Mouse (Mus musculus): ENCODE data around the gene Pex11a.

The Pex11a gene

DNA sequence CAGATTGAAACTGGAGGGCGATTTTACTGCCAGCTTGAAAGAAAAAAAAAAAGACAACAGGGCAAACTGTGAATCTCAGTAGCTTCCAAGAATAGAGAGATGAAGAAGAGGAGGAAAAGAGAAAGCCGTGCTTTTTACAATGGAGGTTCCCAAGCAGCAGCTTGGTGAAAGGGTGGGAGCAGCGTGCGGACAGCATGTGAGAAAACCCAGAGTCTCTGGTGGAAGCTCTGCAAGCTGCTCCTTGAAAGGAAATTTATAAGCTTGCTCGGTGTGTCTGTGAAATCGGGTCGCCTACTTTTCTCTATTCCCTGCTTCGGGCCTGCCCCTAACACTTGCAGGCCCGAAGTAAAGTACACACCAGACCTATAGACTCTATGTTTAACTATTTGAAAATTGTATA, 1.1 kb upstream of the Pex11a start:
- in situ Hi-C loops (cut with MboI; ENCODE audit: low pct_unique_long_range_greater_than_20kb in 1 of 2, low sequenced_read_pairs in 2 of 2, unreplicated experiment in 1 of 2), result no loop called here

DNA sequence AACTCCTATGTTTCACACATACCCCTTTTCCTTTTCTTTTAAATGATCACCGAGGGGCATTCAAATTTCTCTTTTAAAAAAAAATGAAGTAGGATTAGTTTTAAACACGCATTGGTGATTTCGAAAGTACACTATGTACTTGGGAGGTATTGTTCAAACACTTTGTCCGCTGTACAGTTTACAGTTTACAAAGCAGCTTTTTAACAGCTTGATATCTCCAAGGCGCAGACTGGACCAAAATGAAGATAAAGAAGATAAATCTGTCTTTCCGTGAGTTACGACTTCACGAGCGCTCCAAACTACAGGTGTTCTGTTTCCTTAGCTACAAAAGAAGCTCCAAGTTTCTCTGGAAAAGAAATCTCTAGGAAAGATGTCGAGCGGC, 663 bp downstream of the Pex11a start:
- in situ Hi-C loops (cut with MboI; ENCODE audit: low pct_unique_long_range_greater_than_20kb in 1 of 2, low sequenced_read_pairs in 2 of 2, unreplicated experiment in 1 of 2), result no loop called here

DNA sequence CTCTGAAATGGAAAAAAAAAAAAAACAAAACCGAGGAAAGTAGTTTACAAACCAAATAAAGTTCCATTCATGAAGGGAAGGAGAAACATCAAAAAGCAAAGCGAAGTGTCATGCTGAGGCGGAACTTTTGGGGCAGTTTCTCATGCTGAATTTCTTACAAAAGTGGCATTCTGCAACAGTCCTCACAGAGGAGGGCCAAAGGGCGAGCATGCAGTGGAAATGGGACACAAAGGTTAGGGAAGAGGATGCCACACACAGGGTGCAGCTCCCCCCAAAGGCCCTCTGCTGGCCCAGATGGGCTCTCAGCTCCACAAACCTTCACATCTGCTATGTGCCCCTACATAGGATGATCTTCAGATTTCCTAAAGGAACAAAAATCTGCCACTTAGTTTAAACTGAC, 2.7 kb downstream of the Pex11a start:
- in situ Hi-C loops (cut with MboI; ENCODE audit: low pct_unique_long_range_greater_than_20kb in 1 of 2, low sequenced_read_pairs in 2 of 2, unreplicated experiment in 1 of 2), result no loop called here

DNA sequence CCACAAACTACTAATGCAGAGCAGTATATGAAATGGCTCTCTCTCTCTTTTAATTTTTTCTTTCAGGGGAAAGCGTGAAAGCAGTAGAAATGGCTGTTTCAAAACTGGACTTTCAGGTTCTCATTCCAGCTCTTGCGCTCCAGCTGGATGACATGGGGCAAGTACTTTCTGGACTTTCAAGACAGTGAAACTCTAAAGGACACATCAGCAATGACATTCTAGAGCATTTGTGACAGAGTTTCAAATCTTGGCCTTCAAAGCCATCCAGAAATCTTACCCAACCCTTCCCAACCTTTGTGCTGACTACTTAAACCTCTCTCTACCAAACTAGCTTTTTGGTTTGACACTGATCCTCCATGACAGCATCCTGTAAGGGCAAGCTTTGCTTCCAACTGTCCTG, 4.0 kb downstream of the Pex11a start:
- in situ Hi-C loops (cut with MboI; ENCODE audit: low pct_unique_long_range_greater_than_20kb in 1 of 2, low sequenced_read_pairs in 2 of 2, unreplicated experiment in 1 of 2), result no loop called here

DNA sequence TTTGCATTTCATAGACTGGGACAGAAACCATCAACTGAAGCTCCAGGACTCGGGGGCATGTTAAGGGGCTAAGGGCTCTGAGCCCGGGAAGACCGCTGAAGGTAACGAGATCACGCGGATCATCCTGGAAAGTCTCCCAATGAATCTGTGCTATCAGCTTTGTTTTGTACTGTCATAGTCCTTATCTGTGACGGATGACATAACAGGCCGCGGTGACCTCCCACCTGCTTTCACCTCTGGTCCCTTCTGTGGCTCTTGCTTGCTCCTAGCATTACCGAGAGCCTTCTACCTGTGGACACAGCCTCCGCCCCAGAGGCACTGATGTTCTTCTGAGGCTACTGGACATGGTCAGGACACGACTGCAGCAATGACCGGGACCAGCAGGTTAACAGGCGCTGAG, 6.4 kb downstream of the Pex11a start:
- in situ Hi-C loops (cut with MboI; ENCODE audit: low pct_unique_long_range_greater_than_20kb in 1 of 2, low sequenced_read_pairs in 2 of 2, unreplicated experiment in 1 of 2), result no loop called here

DNA sequence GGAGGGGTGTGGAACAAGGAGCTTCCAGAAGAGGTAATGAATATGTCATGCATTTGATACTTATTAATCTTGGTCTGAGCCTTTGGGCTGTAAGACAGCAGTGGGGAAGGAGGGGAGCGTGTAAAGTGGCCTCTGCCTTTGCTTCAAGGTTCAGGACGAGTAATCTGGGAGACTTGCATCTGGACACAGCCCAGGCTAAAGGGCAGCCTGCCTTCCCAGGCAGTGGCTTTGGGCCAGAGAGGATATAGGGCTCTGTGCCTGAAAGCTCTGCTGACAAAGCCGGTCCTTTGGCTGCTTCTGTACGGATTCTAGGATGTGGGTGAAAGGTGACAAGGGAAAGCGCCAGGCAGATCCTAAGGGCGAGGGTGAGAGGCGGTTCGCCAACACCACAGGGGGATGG, 8.4 kb downstream of the Pex11a start:
- in situ Hi-C loops (cut with MboI; ENCODE audit: low pct_unique_long_range_greater_than_20kb in 1 of 2, low sequenced_read_pairs in 2 of 2, unreplicated experiment in 1 of 2), result no loop called here

DNA sequence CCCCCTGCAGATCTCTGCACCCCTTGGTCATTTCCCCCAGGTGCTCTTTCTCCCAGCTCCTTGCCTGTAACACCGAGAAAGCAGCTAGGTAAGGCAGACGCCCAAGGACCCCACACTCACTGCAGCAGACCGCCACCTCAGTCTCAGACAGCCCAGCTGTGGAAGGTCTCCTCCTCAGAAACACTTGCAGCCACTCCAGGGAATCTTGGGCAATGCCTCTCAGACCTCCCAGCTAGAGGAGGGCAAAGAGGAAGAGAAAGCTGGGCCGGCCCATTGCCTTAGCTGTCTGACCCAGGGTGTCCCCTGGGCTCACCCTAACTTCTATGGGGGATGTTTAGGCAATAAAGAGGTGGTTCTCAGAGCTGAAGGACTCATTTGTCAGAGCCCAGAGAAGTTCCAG, 10.3 kb downstream of the Pex11a start, which contains the start of gene Plin1:
Gene Plin1 (minus strand): TSS at position 282 of the 400 bp plus-strand sequence.
- in situ Hi-C loops (cut with MboI; ENCODE audit: low pct_unique_long_range_greater_than_20kb in 1 of 2, low sequenced_read_pairs in 2 of 2, unreplicated experiment in 1 of 2), result no loop called here

DNA sequence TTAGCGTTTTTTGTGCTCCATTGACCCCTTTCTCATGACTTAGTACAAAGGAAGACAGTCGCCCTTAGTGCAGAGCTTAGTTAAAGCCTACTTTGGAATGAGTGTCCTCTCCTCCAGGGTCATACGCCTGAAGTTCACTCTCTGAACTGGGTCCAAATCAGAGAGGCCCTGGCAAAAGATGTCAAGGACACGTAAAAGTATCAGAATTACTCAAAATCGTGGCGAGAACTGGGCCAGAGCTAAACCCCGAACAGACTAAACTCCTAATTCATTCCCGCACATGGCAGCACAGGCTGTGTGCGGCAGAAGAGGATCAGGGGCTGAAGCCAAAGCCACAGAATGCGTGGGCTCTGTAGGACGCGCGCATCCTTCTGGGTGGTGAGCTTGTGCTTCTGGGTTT, 11.5 kb downstream of the Pex11a start:
- in situ Hi-C loops (cut with MboI; ENCODE audit: low pct_unique_long_range_greater_than_20kb in 1 of 2, low sequenced_read_pairs in 2 of 2, unreplicated experiment in 1 of 2), result no loop called here

DNA sequence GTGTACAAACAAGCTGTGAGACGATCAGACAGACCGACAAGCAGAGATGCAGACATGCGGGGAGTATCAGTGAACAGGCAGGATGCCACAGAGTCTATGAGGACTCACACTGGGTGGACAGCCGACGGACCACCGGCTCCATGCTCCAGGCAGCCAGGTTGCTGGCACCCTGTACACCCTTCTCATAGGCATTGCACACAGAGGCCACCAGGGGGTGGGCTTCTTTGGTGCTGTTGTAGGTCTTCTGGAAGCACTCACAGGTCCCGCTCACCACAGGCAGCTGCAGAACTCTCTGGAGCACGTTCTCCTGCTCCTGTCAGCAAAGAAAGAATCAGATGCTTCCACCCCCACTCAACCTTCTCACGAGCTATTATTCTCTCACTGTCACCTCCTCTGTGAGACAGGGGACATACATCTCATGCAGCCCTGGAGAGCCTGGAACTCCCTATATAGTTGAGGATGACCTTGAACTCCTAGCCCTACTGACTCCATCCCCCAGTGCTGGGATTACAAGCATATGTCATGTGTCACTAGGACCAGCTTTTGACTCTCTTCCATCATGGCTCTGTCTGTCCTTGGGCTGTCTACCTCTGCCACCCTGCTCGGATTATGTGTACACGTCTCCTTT, 13.1 kb downstream of the Pex11a start:
- in situ Hi-C loops (cut with MboI; ENCODE audit: low pct_unique_long_range_greater_than_20kb in 1 of 2, low sequenced_read_pairs in 2 of 2, unreplicated experiment in 1 of 2), result loop anchor here in 1 of 2 experiments (10.0 kb wide), 2 partner anchors 125 to 235 kb away; no protein-coding TSS in a partner anchor

DNA sequence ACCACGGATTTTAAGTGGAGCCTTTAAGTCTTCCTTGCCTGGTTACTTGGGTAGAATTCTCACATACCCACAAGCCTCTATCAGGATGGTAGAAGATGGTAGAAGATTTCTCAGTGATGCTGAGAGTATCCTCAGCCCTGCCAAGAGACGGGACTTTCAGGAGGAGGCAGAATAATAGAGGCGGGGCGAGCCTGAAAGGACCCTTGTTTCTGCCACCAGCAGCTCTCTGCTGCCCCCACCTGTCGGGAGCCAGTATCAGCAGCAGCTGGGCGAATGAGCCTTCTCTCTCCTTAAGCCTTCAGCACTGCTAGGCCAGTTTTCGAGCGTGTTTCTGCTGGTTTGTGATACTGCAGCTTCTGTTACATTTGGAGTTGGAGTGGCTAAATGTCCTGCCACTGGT, 13.8 kb downstream of the Pex11a start:
- in situ Hi-C loops (cut with MboI; ENCODE audit: low pct_unique_long_range_greater_than_20kb in 1 of 2, low sequenced_read_pairs in 2 of 2, unreplicated experiment in 1 of 2), result loop anchor here in 1 of 2 experiments (10.0 kb wide), 2 partner anchors 124 to 234 kb away; no protein-coding TSS in a partner anchor

DNA sequence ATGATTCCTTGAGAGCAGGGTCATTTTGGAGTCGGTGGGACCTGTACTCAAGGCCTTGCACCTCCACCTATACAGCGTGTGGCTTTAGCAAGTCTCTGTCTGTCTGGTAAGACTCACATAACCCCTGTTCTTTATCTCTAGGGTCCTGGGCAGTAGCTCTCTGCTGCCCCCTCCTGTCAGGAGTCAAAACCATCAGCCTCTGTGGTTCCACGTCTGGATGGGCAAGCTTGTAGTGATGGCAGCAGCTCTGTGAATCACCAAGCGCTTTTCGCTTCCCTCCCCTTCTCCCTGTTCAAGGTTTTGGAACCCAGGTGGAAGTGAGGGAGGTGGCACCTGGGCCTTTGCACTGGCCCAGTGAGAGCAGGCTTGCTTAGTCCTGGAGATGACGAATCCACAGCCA, 14.7 kb downstream of the Pex11a start:
- in situ Hi-C loops (cut with MboI; ENCODE audit: low pct_unique_long_range_greater_than_20kb in 1 of 2, low sequenced_read_pairs in 2 of 2, unreplicated experiment in 1 of 2), result loop anchor here in 1 of 2 experiments (10.0 kb wide), 2 partner anchors 123 to 233 kb away; no protein-coding TSS in a partner anchor

DNA sequence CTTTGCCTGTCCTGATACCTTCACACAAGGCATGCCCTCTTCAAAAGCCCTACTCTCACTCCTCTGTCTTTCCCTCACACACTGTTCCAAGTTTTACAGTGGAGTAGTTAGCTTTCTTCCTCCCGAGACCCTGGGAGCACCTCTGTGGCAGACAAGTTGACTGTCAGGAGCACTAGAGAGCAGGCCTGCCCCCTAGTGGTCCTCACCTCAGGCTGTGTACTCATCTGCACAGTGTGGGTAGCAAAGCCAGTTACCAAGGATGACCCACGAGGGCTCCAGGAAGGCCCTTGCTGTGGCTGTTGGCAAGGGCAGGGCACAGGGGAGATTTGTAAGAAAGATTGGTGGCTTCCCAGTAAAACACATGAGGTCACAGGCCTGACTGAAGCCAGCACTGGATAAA, 15.8 kb downstream of the Pex11a start:
- in situ Hi-C loops (cut with MboI; ENCODE audit: low pct_unique_long_range_greater_than_20kb in 1 of 2, low sequenced_read_pairs in 2 of 2, unreplicated experiment in 1 of 2), result loop anchor here in 1 of 2 experiments (10.0 kb wide), 2 partner anchors 122 to 232 kb away; no protein-coding TSS in a partner anchor

DNA sequence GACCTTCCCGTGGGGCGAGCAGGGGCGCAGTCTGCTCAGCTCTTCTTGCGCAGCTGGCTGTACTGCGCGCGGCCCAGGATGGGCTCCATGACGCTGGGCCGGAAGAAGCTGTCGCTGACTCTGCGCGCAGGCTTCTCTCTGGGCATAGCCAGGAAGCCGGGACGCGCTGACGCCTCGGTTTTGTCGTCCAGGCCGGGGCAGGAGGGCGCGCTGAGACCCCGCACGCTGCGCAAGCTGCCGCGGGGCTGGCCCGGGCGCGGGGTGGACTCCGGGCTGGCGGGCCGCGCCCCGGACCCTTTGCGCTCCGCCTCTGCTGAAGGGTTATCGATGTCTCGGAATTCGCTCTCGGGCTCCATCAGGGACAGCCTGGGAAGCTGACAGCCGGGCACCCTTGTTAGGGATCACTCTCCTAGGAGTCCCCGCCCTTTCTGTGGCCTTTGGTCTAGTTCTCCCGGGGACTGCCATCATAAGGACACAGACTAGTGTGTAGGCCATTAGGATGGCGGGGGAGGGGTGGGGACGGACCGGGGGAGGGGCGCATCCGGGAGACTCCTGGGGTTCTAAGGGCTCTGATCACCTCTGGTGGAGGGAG, 21.4 kb downstream of the Pex11a start:
- in situ Hi-C loops (cut with MboI; ENCODE audit: low pct_unique_long_range_greater_than_20kb in 1 of 2, low sequenced_read_pairs in 2 of 2, unreplicated experiment in 1 of 2), result loop anchor here in 1 of 2 experiments (10.0 kb wide), 2 partner anchors 117 to 227 kb away; no protein-coding TSS in a partner anchor

DNA sequence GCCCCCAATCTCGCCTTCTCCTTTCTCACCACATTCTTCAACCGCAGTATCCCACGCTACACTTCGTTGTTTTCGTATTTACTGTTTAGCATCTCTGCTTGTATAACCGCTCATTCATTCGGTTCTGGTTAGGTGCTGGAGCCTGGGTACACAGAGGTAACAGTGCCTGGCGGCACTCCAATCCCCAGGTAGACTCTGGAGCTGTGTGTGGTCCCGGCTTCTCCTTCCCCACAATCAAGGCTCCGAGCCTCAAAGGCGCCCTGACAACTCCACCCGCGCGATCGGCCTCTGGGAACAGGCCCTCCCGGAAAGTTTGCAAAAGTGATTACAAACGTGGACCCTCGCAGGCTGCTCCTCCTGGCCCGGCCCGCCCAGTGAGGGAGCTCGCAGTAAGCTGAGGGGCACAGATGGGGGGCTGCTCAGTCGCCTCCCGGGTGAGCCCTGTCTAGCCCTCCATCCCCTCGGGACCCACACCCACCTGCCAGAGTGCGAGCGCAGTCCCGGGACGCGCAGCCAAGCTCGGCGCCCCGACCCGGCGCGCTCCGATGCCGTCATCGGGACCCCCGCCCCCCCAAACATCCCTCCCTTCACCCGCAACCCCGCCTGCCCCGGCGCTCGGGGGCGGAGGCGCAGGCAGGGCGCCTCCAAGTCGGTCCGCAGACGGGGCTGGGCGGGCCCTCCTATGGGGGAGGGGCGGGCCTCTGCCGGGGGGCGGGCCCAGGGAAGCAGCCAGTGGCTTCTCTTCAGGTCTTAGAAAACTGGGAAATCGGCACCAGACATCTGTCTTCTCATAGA, 27.5 kb downstream of the Pex11a start, which contains the start of gene Kif7:
Gene Kif7 (minus strand): TSS at position 534 of the 795 bp plus-strand sequence.
- in situ Hi-C loops (cut with MboI; ENCODE audit: low pct_unique_long_range_greater_than_20kb in 1 of 2, low sequenced_read_pairs in 2 of 2, unreplicated experiment in 1 of 2), result no loop called here

DNA sequence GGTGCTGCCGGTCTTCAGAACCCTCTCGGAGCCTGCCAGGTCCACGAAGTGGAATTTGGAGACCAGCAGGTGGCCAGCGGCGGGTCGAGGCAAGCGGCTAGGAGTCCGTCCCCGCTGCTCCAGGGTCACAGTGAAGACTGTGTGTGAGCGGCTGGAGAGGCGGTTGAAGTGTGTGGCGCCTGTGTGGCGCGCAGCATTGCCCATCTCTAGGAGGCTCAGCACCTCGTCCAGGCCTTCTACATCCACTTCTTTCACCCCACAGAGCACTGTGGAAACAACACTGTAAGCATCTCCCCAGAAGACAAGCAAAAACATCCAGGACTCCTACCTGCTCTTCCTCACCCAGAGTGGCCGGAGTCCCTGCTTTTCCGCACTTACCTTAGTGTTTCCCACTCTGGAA, 32.1 kb downstream of the Pex11a start:
- in situ Hi-C loops (cut with MboI; ENCODE audit: low pct_unique_long_range_greater_than_20kb in 1 of 2, low sequenced_read_pairs in 2 of 2, unreplicated experiment in 1 of 2), result no loop called here

DNA sequence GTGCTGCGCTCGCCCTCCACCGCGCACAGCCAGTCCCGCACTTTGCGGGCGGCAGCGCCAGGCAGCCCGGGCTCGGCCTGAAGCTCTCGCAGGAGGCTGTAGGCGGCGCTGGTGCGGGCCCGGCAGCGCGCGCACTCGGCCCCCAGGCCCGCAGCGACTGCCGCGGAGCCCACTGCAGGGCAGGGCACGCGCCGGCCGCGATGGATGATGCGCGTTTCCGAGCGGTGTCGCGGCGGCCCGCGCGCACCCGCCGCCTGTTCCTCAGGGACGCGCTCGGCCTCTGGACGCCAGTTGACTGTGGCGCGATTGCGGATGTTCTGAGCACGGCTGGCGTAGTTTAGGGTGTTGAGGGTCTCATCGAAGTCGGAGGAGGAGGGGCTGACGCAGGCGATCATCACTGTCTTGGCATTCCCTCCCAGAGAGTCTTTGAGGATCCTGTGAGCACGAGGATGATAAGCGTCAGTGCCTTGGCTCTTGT, 32.8 kb downstream of the Pex11a start:
- in situ Hi-C loops (cut with MboI; ENCODE audit: low pct_unique_long_range_greater_than_20kb in 1 of 2, low sequenced_read_pairs in 2 of 2, unreplicated experiment in 1 of 2), result no loop called here

DNA sequence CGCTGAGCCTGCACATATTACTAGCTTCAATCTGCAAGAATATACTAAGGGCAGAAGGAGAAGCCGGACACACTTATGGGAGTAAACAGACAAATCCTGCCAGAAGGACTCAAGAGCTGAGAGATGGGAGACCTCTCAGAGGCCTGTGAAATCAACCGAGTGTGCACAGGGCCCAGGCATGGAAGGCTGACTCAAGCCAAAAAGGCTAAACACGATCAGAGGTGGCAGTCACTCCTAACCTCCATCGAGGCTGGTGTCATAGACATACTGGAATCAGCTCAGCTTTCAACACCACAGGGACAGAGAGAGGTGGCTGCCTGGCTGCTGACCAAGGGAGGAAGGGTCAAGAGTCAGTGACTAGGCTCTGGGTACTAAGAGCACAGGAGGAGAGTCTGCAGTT, 37.7 kb downstream of the Pex11a start:
- in situ Hi-C loops (cut with MboI; ENCODE audit: low pct_unique_long_range_greater_than_20kb in 1 of 2, low sequenced_read_pairs in 2 of 2, unreplicated experiment in 1 of 2), result no loop called here

DNA sequence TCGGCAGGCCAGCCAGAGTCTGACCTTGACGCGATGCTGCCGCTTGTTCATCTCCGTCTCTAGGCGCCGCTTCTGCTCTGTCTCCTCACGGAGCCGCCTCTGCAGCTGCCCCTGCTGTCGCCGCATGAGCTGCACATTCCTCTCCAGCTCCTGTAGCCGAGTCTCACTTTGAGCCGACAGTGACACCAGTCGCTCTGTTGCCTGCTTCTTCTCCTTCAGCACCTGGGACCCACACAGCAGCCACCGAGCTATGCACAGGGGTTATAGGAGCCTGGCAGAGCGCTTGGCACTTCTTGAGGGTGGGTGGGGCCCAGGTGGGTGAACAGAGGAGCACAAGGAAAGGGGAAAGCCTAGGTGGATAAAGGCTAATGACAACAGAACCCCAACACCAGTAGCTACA, 40.2 kb downstream of the Pex11a start:
- in situ Hi-C loops (cut with MboI; ENCODE audit: low pct_unique_long_range_greater_than_20kb in 1 of 2, low sequenced_read_pairs in 2 of 2, unreplicated experiment in 1 of 2), result no loop called here

DNA sequence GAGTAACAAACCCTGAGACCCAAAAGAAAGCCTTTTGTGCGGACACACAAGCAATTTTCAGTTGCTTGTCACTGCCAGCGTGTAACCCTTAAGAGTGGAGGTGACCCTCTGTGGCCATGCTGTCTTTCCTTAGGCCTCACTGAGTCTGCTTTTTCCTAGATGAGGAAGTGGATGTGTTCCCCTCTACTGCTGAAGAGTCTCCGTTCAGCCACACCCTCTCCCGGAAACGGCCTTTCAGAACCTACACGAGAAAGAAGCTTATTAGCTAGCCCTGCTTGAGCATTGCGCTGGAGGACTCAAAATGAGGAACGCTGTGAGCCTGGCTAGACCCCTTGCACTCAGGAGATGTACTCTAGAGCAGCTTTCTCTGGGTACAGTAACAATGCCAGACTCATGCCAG, 46.4 kb downstream of the Pex11a start:
- in situ Hi-C loops (cut with MboI; ENCODE audit: low pct_unique_long_range_greater_than_20kb in 1 of 2, low sequenced_read_pairs in 2 of 2, unreplicated experiment in 1 of 2), result loop anchor here in 1 of 2 experiments (25.0 kb wide), 2 partner anchors 259 to 616 kb away; partner anchors contain the start of gene Rccd1

All from mouse embryonic stem cell (cell line).